Mouse (Mus musculus) gastrocnemius, adult 2 months (tissue): Measurements from ENCODE around the gene Prrg3. TPM values are rescaled to one million over a fixed set of nuclear protein-coding genes. Genes with fewer than 3 reads are reported as not detected.
"Not testable (repeated sequence)": the region's sequence is repeated elsewhere in the genome, so short reads cannot be mapped to it uniquely, and the experiment has no call there.

Source experiments
- DNase-seq: peaks from one replicate; pipeline ENCODE4 v3.0.0; 2022
- H3K27ac ChIP-seq: fragments of 200-600 bp; 2 replicates; pipeline ENCODE4 v1.8.1; 2022; ENCODE audit warnings: mild to moderate bottlenecking
- H3K4me3 ChIP-seq: fragments of 200-600 bp; 2 replicates; pipeline ENCODE4 v1.8.1; 2022; ENCODE audit warnings: mild to moderate bottlenecking, moderate library complexity
- CTCF ChIP-seq: fragments of 200-600 bp; IDR thresholded peaks from 2 replicates; pipeline ENCODE4 v1.8.1; 2022; ENCODE audit warnings: antibody characterized with exemption, mild to moderate bottlenecking, moderate library complexity
- intact Hi-C: fragments of 180-260 bp; cut with DNase I; formaldehyde crosslinking; loops from one replicate; pipeline ENCODE4 v1.15.1; 2025
- long read RNA-seq, 2 experiments: library from polyadenylated mRNA; stranded (forward); transcript quantifications; one replicate each; pipeline ENCODE4 v2.0.0; 2021
- total RNA-seq, 2 experiments: library from RNA; stranded (reverse); gene quantifications; 2 replicates each; pipeline ENCODE4 v1.2.3; 2021

Prrg3 gene
- 1 to 10 TPM; 2.4 to 3.2 TPM for total RNA-seq
- long read RNA-seq, experiment 1, full-length matches to known transcripts: 3 of 4 reads
- long read RNA-seq, experiment 1, partial matches to known transcripts: 0 of 4 reads
- long read RNA-seq, experiment 1, other reads (novel, unspliced or antisense): 1 of 4 reads
- long read RNA-seq, experiment 2, partial matches to known transcripts: 0 of 2 reads
- long read RNA-seq, experiment 2, other reads (novel, unspliced or antisense): 1 of 2 reads

- intact Hi-C loops: no loop called here
- Histone ChIP-seq H3K4me3 (peak within 1 kb of the TSS; percentile 76), H3K27ac (peak within 1 kb of the TSS; percentile 80)
- DNase-seq: peak; percentile 64
- TF ChIP-seq CTCF: no peak
Measured at GRCm38 (mm10) chrX:71962073-71963051, at the start of gene Prrg3. Prrg3 (plus strand) TSS chrX:71962624.

- intact Hi-C loops: loop anchor here (1.0 to 10.0 kb wide), 2 partner anchors 132 to 298 kb away; partner anchors contain the start of gene Vma21
- peak; percentile 37 for DNase-seq
Measured at GRCm38 (mm10) chrX:71946631-71947030, 15.8 kb upstream of the Prrg3 start.

GRCm38 (mm10) chrX:71958366-71958765 lies 4.1 kb upstream of the Prrg3 start:
- Histone ChIP-seq H3K4me3 (no peak overlapping the region), H3K27ac (no peak overlapping the region)
- TF ChIP-seq CTCF: no peak
- no peak for DNase-seq
- intact Hi-C loops: no loop called here

More at GRCm38 (mm10) chrX:71946631-71947030, 15.8 kb upstream of the Prrg3 start:
- Histone ChIP-seq H3K27ac (no peak overlapping the region), H3K4me3 (no peak overlapping the region)
- peak; percentile 74 for TF ChIP-seq CTCF

- peak overlapping the region; percentile 76 for H3K4me3 ChIP-seq
- H3K27ac ChIP-seq: peak overlapping the region; percentile 80
- TF ChIP-seq CTCF: no peak
- intact Hi-C loops: no loop called here
- no peak for DNase-seq
Measured at GRCm38 (mm10) chrX:71963275-71963912, 970 bp downstream of the Prrg3 start.

GRCm38 (mm10) chrX:71968216-71968615 lies 5.8 kb downstream of the Prrg3 start:
- intact Hi-C loops: no loop called here
- no peak overlapping the region for H3K4me3 ChIP-seq
- no peak for DNase-seq

GRCm38 (mm10) chrX:71968816-71969215 lies 6.4 kb downstream of the Prrg3 start:
- DNase-seq: no peak
- no peak for TF ChIP-seq CTCF
- Histone ChIP-seq H3K27ac (no peak overlapping the region), H3K4me3 (no peak overlapping the region)
- intact Hi-C loops: no loop called here

More at GRCm38 (mm10) chrX:71968216-71968615, 5.8 kb downstream of the Prrg3 start:
- no peak for TF ChIP-seq CTCF
- no peak overlapping the region for H3K27ac ChIP-seq

- no peak overlapping the region for H3K27ac ChIP-seq
- H3K4me3 ChIP-seq: no peak overlapping the region
- TF ChIP-seq CTCF: no peak
- intact Hi-C loops: no loop called here
- DNase-seq: no peak
Measured at GRCm38 (mm10) chrX:71971325-71971724, 8.9 kb downstream of the Prrg3 start.

- DNase-seq: no peak
- intact Hi-C loops: no loop called here
- Histone ChIP-seq H3K4me3 (no peak within 1 kb of the TSS), H3K27ac (no peak within 1 kb of the TSS)
- TF ChIP-seq CTCF: no peak
Measured at GRCm38 (mm10) chrX:71972686-71973085, 10.3 kb downstream of the Prrg3 start, which contains the start of gene Fate1. Fate1 (plus strand) TSS chrX:71972986.

- H3K4me3 ChIP-seq, DNase-seq, intact Hi-C loops, H3K27ac ChIP-seq: not testable (repeated sequence)
Measured at GRCm38 (mm10) chrX:71977681-71978080, 15.3 kb downstream of the Prrg3 start.

- intact Hi-C loops: no loop called here
- no peak for DNase-seq
- H3K27ac ChIP-seq: no peak overlapping the region
- TF ChIP-seq CTCF: no peak
- H3K4me3 ChIP-seq: no peak overlapping the region
Measured at GRCm38 (mm10) chrX:71980443-71980842, 18.0 kb downstream of the Prrg3 start.

GRCm38 (mm10) chrX:71981322-71981721 lies 18.9 kb downstream of the Prrg3 start:
- DNase-seq: no peak
- no peak overlapping the region for H3K27ac ChIP-seq
- H3K4me3 ChIP-seq: no peak overlapping the region
- intact Hi-C loops: no loop called here
- no peak for TF ChIP-seq CTCF

GRCm38 (mm10) chrX:71983205-71983604 lies 20.8 kb downstream of the Prrg3 start:
- Histone ChIP-seq H3K27ac (no peak overlapping the region), H3K4me3 (no peak overlapping the region)
- intact Hi-C loops: no loop called here
- no peak for TF ChIP-seq CTCF
- DNase-seq: no peak
